Mouse (Mus musculus): ENCODE results near the gene Trmt13. TPM values are rescaled to one million over a fixed set of nuclear protein-coding genes. Genes with fewer than 3 reads are reported as not detected.
A peak's percentile ranks its signal among the peaks of the same experiment; 100 is the strongest.

Trmt13 gene
- polyA plus RNA-seq, 1 experiment from 2014 or later = 28.6 TPM

GRCm38 (mm10) chr3:116653278-116653945, 39.0 kb upstream of the Trmt13 start:
- WGBS = 87% methylated on average over 5 of the region's 5 CpGs

GRCm38 (mm10) chr3:116652033-116652446, 37.7 kb upstream of the Trmt13 start:
- no peaks in the 10 kb centered on the region; the same call in 1 of the 2 replicates for H3K36me3 ChIP-seq (ENCODE audit: control insufficient read depth, insufficient read depth, low read length)
- no peak overlapping the region for H3K27ac ChIP-seq (ENCODE audit: low read depth, low read length)
- H3K9ac ChIP-seq (ENCODE audit: low read length) = no peak overlapping the region
- DNase-seq (ENCODE audit: low spot score) = no peak
- no peaks in the 10 kb centered on the region for H3K4me1 ChIP-seq (replicated peaks; ENCODE audit: control insufficient read depth, insufficient read depth, low read length)
- H3K4me2 ChIP-seq (ENCODE audit: low read depth, low read length, severe bottlenecking) = no peak overlapping the region
- WGBS = 77% methylated on average over 3 of the region's 3 CpGs
- peak; percentile 49; the same call in 1 of the 2 replicates for ATAC-seq (replicated peaks; ENCODE audit: low FRiP score)
- H3K9me3 ChIP-seq (ENCODE audit: control insufficient read depth, low read length) = no peaks in the 10 kb centered on the region
- no peaks in the 10 kb centered on the region for H3K27me3 ChIP-seq (ENCODE audit: control insufficient read depth, insufficient read depth, low read length)
- H3K4me3 ChIP-seq (ENCODE audit: low read depth, low read length) = no peak overlapping the region

More at GRCm38 (mm10) chr3:116653278-116653945, 39.0 kb upstream of the Trmt13 start:
- no peaks in the 10 kb centered on the region for H3K4me1 ChIP-seq (replicated peaks; ENCODE audit: control insufficient read depth, insufficient read depth, low read length)
- no peak overlapping the region for H3K4me3 ChIP-seq (ENCODE audit: low read depth, low read length)
- DNase-seq (ENCODE audit: low spot score) (no peak), ATAC-seq (replicated peaks; ENCODE audit: low FRiP score) (no peak)
- H3K27ac ChIP-seq (ENCODE audit: low read depth, low read length) = no peak overlapping the region
- no peaks in the 10 kb centered on the region; the same call in 1 of the 2 replicates for H3K36me3 ChIP-seq (ENCODE audit: control insufficient read depth, insufficient read depth, low read length)
- H3K27me3 ChIP-seq (ENCODE audit: control insufficient read depth, insufficient read depth, low read length) = no peaks in the 10 kb centered on the region
- no peaks in the 10 kb centered on the region for H3K9me3 ChIP-seq (ENCODE audit: control insufficient read depth, low read length)
- no peak overlapping the region for H3K9ac ChIP-seq (ENCODE audit: low read length)
- H3K4me2 ChIP-seq (ENCODE audit: low read depth, low read length, severe bottlenecking) = no peak overlapping the region

GRCm38 (mm10) chr3:116650698-116651097, 36.3 kb upstream of the Trmt13 start:
- Histone ChIP-seq H3K4me3 (ENCODE audit: low read depth, low read length) (no peak overlapping the region), H3K27ac (ENCODE audit: low read depth, low read length) (no peak overlapping the region), H3K36me3 (ENCODE audit: control insufficient read depth, insufficient read depth, low read length) (peaks cover 2% of the 10 kb centered on the region; the same call in 1 of the 2 replicates), H3K27me3 (ENCODE audit: control insufficient read depth, insufficient read depth, low read length) (no peaks in the 10 kb centered on the region), H3K4me2 (ENCODE audit: low read depth, low read length, severe bottlenecking) (no peak overlapping the region), H3K4me1 (replicated peaks; ENCODE audit: control insufficient read depth, insufficient read depth, low read length) (no peaks in the 10 kb centered on the region), H3K9me3 (ENCODE audit: control insufficient read depth, low read length) (no peaks in the 10 kb centered on the region), H3K9ac (ENCODE audit: low read length) (no peak overlapping the region)
- DNase-seq (ENCODE audit: low spot score) (no peak), ATAC-seq (replicated peaks; ENCODE audit: low FRiP score) (no peak)
- 96% methylated on average over 9 of the region's 9 CpGs for WGBS

GRCm38 (mm10) chr3:116648805-116649204, 34.4 kb upstream of the Trmt13 start:
- Histone ChIP-seq H3K27ac (ENCODE audit: low read depth, low read length) (no peak overlapping the region), H3K4me3 (ENCODE audit: low read depth, low read length) (no peak overlapping the region), H3K27me3 (ENCODE audit: control insufficient read depth, insufficient read depth, low read length) (no peaks in the 10 kb centered on the region), H3K4me1 (replicated peaks; ENCODE audit: control insufficient read depth, insufficient read depth, low read length) (no peaks in the 10 kb centered on the region), H3K4me2 (ENCODE audit: low read depth, low read length, severe bottlenecking) (no peak overlapping the region), H3K9ac (ENCODE audit: low read length) (no peak overlapping the region), H3K9me3 (ENCODE audit: control insufficient read depth, low read length) (no peaks in the 10 kb centered on the region), H3K36me3 (ENCODE audit: control insufficient read depth, insufficient read depth, low read length) (peaks cover 3% of the 10 kb centered on the region; the same call in 1 of the 2 replicates)
- DNase-seq (ENCODE audit: low spot score) (no peak), ATAC-seq (replicated peaks; ENCODE audit: low FRiP score) (no peak)
- 92% methylated on average over 7 of the region's 7 CpGs for WGBS

GRCm38 (mm10) chr3:116646387-116646786, 32.0 kb upstream of the Trmt13 start:
- Histone ChIP-seq H3K36me3 (ENCODE audit: control insufficient read depth, insufficient read depth, low read length) (peaks cover 3% of the 10 kb centered on the region; the same call in 1 of the 2 replicates), H3K27me3 (ENCODE audit: control insufficient read depth, insufficient read depth, low read length) (no peaks in the 10 kb centered on the region), H3K4me2 (ENCODE audit: low read depth, low read length, severe bottlenecking) (no peak overlapping the region), H3K4me3 (ENCODE audit: low read depth, low read length) (no peak overlapping the region), H3K9me3 (ENCODE audit: control insufficient read depth, low read length) (no peaks in the 10 kb centered on the region), H3K9ac (ENCODE audit: low read length) (no peak overlapping the region), H3K27ac (ENCODE audit: low read depth, low read length) (no peak overlapping the region), H3K4me1 (replicated peaks; ENCODE audit: control insufficient read depth, insufficient read depth, low read length) (no peaks in the 10 kb centered on the region)
- ATAC-seq (replicated peaks; ENCODE audit: low FRiP score) = no peak
- WGBS = 93% methylated on average over 1 of the region's 1 CpGs
- DNase-seq (ENCODE audit: low spot score) = no peak

GRCm38 (mm10) chr3:116642373-116642772, 28.0 kb upstream of the Trmt13 start:
- ATAC-seq (replicated peaks; ENCODE audit: low FRiP score) (no peak), DNase-seq (ENCODE audit: low spot score) (no peak)
- Histone ChIP-seq H3K4me1 (replicated peaks; ENCODE audit: control insufficient read depth, insufficient read depth, low read length) (no peaks in the 10 kb centered on the region), H3K9me3 (ENCODE audit: control insufficient read depth, low read length) (no peaks in the 10 kb centered on the region), H3K4me2 (ENCODE audit: low read depth, low read length, severe bottlenecking) (no peak overlapping the region), H3K4me3 (ENCODE audit: low read depth, low read length) (no peak overlapping the region), H3K27ac (ENCODE audit: low read depth, low read length) (no peak overlapping the region), H3K9ac (ENCODE audit: low read length) (no peak overlapping the region), H3K27me3 (ENCODE audit: control insufficient read depth, insufficient read depth, low read length) (no peaks in the 10 kb centered on the region), H3K36me3 (ENCODE audit: control insufficient read depth, insufficient read depth, low read length) (peaks cover 3% of the 10 kb centered on the region; the same call in 1 of the 2 replicates)
- 91% methylated on average over 2 of the region's 2 CpGs for WGBS

GRCm38 (mm10) chr3:116641811-116642371, 27.5 kb upstream of the Trmt13 start:
- Histone ChIP-seq H3K36me3 (ENCODE audit: control insufficient read depth, insufficient read depth, low read length) (peaks cover 3% of the 10 kb centered on the region; the same call in 1 of the 2 replicates), H3K9me3 (ENCODE audit: control insufficient read depth, low read length) (no peaks in the 10 kb centered on the region), H3K9ac (ENCODE audit: low read length) (no peak overlapping the region), H3K27ac (ENCODE audit: low read depth, low read length) (no peak overlapping the region), H3K4me1 (replicated peaks; ENCODE audit: control insufficient read depth, insufficient read depth, low read length) (no peaks in the 10 kb centered on the region), H3K27me3 (ENCODE audit: control insufficient read depth, insufficient read depth, low read length) (no peaks in the 10 kb centered on the region), H3K4me3 (ENCODE audit: low read depth, low read length) (no peak overlapping the region), H3K4me2 (ENCODE audit: low read depth, low read length, severe bottlenecking) (no peak overlapping the region)
- ATAC-seq (replicated peaks; ENCODE audit: low FRiP score) (no peak), DNase-seq (ENCODE audit: low spot score) (no peak)
- 90% methylated on average over 6 of the region's 6 CpGs for WGBS

- 84% methylated on average over 1 of the region's 1 CpGs for WGBS
- Histone ChIP-seq H3K4me3 (ENCODE audit: low read depth, low read length) (no peak overlapping the region), H3K4me2 (ENCODE audit: low read depth, low read length, severe bottlenecking) (no peak overlapping the region), H3K27ac (ENCODE audit: low read depth, low read length) (no peak overlapping the region), H3K9ac (ENCODE audit: low read length) (no peak overlapping the region), H3K4me1 (replicated peaks; ENCODE audit: control insufficient read depth, insufficient read depth, low read length) (no peaks in the 10 kb centered on the region), H3K27me3 (ENCODE audit: control insufficient read depth, insufficient read depth, low read length) (no peaks in the 10 kb centered on the region), H3K9me3 (ENCODE audit: control insufficient read depth, low read length) (no peaks in the 10 kb centered on the region), H3K36me3 (ENCODE audit: control insufficient read depth, insufficient read depth, low read length) (no peaks in the 10 kb centered on the region; the same call in 1 of the 2 replicates)
- ATAC-seq (replicated peaks; ENCODE audit: low FRiP score) = no peak
- DNase-seq (ENCODE audit: low spot score) = no peak
These were observed 25.6 kb upstream of the Trmt13 start for GRCm38 (mm10) chr3:116640024-116640423.
